Mouse (Mus musculus) heart, adult 18-20 months (tissue): Measurements from ENCODE around the gene Tmem14c. TPM values are rescaled to one million over a fixed set of nuclear protein-coding genes. Genes with fewer than 3 reads are reported as not detected.

Experiments
- DNase-seq, 2 experiments: peaks; one replicate each; pipeline ENCODE4 v3.0.0; 2021 to 2022; ENCODE audit warnings: mixed read lengths in 1 of 2
- total RNA-seq, 2 experiments: library from RNA; stranded (reverse); gene quantifications; 2 replicates each; pipeline ENCODE4 v1.2.3; 2021

Tmem14c gene
- total RNA-seq, 2 experiments from 2014 or later = 180 to 185 TPM

DNA sequence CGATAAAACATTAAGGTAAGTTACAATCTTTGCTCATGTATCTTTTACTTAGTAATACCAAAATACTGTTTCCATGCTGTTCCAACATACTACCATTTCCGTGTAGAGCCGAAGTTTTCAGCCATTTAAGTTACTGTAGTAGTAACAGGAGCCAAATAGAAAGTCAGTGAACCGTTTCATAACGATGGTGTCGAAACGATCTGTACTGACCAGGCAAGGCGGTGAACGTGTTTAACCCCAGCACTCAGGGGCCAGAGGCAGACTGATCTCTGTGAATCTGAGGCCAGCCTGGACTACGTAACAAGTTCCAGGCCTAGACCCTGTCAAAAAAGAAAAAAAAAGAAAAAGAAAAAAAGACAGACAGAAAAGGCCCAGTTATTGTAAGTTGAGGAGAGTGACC, 7.8 kb upstream of the Tmem14c start:
- DNase-seq = no peak

GRCm38 (mm10) chr13:41008946-41009345, 7.1 kb upstream of the Tmem14c start:
- no peak for DNase-seq

GRCm38 (mm10) chr13:41016797-41017405, 809 bp downstream of the Tmem14c start:
- no peak for DNase-seq

- DNase-seq = no peak
These were observed 1.7 kb downstream of the Tmem14c start for GRCm38 (mm10) chr13:41017832-41018231.

DNA sequence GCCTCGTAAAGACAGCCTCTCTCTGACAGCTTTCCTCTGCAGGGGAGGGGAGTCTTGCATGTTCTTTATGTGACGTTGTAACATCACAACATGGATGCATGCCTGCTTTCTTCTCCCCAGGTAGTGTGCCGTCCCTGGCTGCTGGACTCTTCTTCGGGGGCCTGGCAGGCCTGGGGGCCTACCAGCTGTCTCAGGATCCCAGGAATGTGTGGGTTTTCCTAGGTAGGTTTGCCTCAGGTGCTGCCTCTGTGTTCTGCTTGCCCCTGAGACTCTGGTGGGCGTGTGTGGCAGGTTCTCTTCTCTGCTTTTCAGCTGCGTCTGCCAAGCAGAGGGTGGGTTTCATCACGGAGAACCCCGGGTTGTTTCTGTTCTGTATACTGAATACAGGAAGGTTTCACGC, 2.1 kb downstream of the Tmem14c start:
- no peak for DNase-seq

GRCm38 (mm10) chr13:41018756-41019591, 2.9 kb downstream of the Tmem14c start:
- DNase-seq = no peak

- DNase-seq = no peak
These were observed 4.4 kb downstream of the Tmem14c start for GRCm38 (mm10) chr13:41020494-41020893.

DNA sequence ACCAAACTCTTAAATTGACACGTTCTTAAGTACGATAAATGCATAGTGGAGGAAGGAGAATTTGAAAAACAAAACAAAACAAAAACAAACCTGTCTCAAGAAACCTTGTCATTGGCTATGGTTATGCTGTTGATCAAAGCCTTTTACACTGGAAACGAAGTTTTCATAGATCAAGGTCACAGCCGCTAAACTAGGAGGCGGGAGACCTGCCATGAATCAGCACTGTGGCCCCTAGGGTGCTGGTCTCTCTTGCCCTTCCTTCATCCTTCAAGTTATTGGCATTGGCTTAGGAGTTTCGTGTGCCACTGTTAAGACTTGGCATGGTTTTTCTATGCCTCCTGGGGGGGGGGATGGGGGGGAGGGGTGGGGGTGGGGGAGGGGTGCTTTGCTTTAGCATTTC, 5.5 kb downstream of the Tmem14c start:
- no peak for DNase-seq

GRCm38 (mm10) chr13:41022099-41022498, 6.0 kb downstream of the Tmem14c start:
- no peak for DNase-seq

DNA sequence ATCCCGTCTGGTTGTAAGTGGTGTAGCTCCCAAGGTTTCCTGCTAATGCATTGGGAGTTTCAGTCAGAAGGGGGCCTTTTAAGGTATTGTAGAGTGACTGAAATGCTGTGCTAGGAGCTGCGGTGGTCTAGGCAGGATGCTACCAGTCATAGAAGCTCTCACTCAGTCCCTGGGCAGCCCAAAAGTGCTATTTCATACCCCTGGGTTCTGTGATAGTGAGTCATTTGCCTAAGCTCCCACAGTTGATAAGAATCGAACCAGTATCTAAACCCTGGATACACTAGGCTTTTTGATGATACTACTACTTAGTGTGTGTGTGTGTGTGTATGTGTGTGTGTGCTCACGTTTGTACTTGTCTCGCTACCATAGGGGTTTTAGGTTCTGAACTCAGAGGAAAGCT, 14.0 kb downstream of the Tmem14c start:
- DNase-seq = no peak

DNA sequence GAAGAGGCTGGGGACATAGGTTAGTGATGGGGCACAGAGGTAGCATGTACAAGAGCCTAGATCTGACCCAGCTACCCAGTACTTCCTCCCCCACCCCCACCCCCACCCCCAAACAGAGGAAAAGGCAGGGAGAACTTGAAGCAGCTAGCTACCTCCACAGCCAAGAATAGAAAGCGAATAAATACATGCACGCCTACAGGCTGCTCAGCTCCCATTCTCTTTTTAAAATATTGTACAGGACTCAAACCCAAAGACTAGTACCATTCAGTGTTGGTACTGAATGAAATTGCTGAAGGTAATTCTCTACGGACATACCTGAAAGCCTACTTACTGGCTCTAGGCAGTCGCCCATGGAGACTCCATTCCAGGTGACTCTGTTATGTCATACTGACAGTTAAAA, 26.4 kb downstream of the Tmem14c start:
- no peak for DNase-seq

DNA sequence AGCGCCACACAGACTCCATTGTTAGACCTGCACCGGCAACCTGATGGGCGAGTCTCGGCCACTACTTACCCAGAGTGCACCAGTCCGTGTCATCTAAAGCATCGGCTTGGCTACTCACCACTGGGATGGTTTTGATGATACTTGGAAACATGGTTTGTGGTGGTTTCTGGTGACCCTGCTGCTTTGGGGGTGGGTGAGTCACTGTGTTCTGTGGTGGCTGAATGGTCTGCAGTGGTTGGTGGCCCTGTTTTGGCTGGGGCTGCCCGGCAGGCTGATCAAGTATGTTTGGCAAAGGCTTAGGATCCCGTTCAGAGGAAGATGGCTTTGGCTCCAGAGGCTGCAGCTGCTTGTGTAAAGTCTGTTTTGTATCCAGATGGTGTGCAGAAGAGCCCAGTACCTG, 29.8 kb downstream of the Tmem14c start:
- DNase-seq = no peak

DNA sequence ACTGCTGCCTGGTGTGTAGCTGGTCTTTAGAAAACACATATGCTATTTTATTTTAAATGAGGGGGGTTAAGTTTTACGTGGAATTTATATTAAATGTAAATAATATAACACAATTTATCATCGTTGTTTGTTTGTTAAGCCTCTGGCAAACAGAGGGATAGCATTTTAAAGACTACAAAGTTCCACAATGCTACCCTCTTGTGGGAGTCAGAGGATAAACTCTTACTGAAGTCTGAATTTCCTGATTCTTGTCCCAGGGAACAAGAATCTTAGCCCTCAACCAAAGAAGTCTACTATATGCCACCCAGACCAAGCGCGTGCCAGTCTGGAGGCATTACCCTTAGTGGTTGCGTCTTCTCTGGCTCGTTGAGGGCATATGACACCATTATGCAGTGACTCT, 31.2 kb downstream of the Tmem14c start:
- no peak for DNase-seq

GRCm38 (mm10) chr13:41051965-41052364, 35.9 kb downstream of the Tmem14c start:
- no peak for DNase-seq

DNA sequence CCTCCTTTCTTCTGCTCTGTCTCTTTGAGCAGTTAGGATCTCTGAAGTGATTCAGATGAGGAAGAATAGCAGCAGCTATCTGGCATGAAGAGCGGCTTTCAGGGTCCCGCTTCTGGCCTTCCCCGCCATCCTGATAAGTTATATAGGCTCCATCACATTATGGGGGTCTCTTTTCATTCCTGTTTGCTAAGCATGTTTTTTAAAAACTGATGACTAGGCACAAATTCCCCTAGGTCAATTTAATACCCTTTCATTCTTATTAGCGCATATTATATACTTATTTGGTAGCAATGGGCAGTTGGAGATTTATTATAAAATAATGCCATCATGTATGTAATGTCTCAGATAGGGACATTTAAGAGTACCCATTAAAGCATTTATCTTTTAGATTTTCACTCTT, 51.5 kb downstream of the Tmem14c start:
- no peak for DNase-seq

DNA sequence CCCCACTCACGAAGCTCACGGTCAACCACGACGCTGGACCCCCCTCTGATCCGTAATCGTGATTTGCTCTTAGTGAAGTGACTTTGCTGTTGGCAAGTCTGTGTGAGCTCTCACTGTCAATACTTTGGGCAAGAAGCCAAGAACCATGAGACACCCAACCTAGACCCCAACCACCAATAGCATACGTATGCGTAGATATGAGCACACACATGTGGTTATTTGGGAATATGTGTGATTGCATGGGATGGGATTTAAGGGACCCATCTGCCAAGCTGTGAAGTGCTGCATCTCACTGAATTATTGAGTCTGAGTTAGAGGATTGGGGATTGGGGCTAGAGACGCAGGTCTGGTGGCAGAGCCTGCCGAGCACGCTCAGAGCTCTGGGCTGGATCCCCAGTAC, 55.5 kb downstream of the Tmem14c start:
- DNase-seq = no peak

Other genes with a start within 250 kb of the Tmem14c start
- 1 to 10 TPM; 6.7 to 9.1 TPM for gene Gcnt2, start 156.5 kb upstream of the Tmem14c start, total RNA-seq
- gene Pak1ip1, start 15.3 kb upstream of the Tmem14c start, total RNA-seq = 10 to 100 TPM; 25.7 to 26.5 TPM
- gene Mak, start 63.4 kb downstream of the Tmem14c start, total RNA-seq = under 1 TPM in 1 of 2 experiments, not detected in 1; 0.31 TPM
- not detected for gene Gcm2, start 94.7 kb downstream of the Tmem14c start, total RNA-seq
- not detected for gene Sycp2l, start 98.0 kb downstream of the Tmem14c start, total RNA-seq
- gene Elovl2, start 204.1 kb downstream of the Tmem14c start, total RNA-seq = under 1 TPM; 0.13 to 0.17 TPM
- 10 to 100 TPM; 24.7 to 27.5 TPM for gene Smim13, start 233.6 kb downstream of the Tmem14c start, total RNA-seq